Mouse (Mus musculus) activated CD4-positive, CD25-positive, alpha-beta regulatory T cell, adult 4 months (primary cell): ENCODE data around the gene Allc. TPM values are rescaled to one million over a fixed set of nuclear protein-coding genes. Genes with fewer than 3 reads are reported as not detected.

ENCODE experiments used
- ATAC-seq: one replicate; pipeline ENCODE4 v1.8.0; 2017
- polyA plus RNA-seq, 2 experiments: library from polyadenylated mRNA; unstranded; fragments of 100-300 nt; shearing (Covaris generic); gene quantifications; one replicate each; pipeline ENCODE4 v1.2.1; 2017

Allc gene
- not detected for polyA plus RNA-seq

- no peak for ATAC-seq
Observed at GRCm38 (mm10) chr12:28582423-28582822, at the start of gene Allc. Allc (minus strand) TSS chr12:28582523.

- no peak for ATAC-seq
Observed at GRCm38 (mm10) chr12:28628436-28628835, 46.1 kb upstream of the Allc start.

- no peak for ATAC-seq
Observed at GRCm38 (mm10) chr12:28627092-28627491, 44.8 kb upstream of the Allc start.

GRCm38 (mm10) chr12:28625407-28625806 is 43.1 kb upstream of the Allc start:
- no peak for ATAC-seq

- no peak for ATAC-seq
Observed at GRCm38 (mm10) chr12:28624251-28624650, 41.9 kb upstream of the Allc start.

GRCm38 (mm10) chr12:28623195-28623594 is 40.9 kb upstream of the Allc start, which contains the start of gene Colec11:
Colec11 (minus strand) TSS chr12:28623377.
- ATAC-seq: no peak

GRCm38 (mm10) chr12:28622641-28623040 is 40.3 kb upstream of the Allc start:
- no peak for ATAC-seq

- ATAC-seq: no peak
Observed at GRCm38 (mm10) chr12:28622167-28622532, 39.8 kb upstream of the Allc start.

- ATAC-seq: no peak
Observed at GRCm38 (mm10) chr12:28621451-28622166, 39.3 kb upstream of the Allc start.

- no peak for ATAC-seq
Observed at GRCm38 (mm10) chr12:28617297-28617696, 35.0 kb upstream of the Allc start.

- no peak for ATAC-seq
Observed at GRCm38 (mm10) chr12:28614401-28614800, 32.1 kb upstream of the Allc start.

- no peak for ATAC-seq
Observed at GRCm38 (mm10) chr12:28612391-28612790, 30.1 kb upstream of the Allc start.

GRCm38 (mm10) chr12:28607546-28608305 is 25.4 kb upstream of the Allc start:
- ATAC-seq: no peak

- ATAC-seq: no peak
Observed at GRCm38 (mm10) chr12:28603494-28603893, 21.2 kb upstream of the Allc start.

- ATAC-seq: no peak
Observed at GRCm38 (mm10) chr12:28602259-28602658, 19.9 kb upstream of the Allc start.

- no peak for ATAC-seq
Observed at GRCm38 (mm10) chr12:28598526-28598991, 16.2 kb upstream of the Allc start.

GRCm38 (mm10) chr12:28598110-28598509 is 15.8 kb upstream of the Allc start:
- ATAC-seq: no peak

- ATAC-seq: no peak
Observed at GRCm38 (mm10) chr12:28597699-28598098, 15.4 kb upstream of the Allc start.

GRCm38 (mm10) chr12:28596851-28597250 is 14.5 kb upstream of the Allc start:
- no peak for ATAC-seq

GRCm38 (mm10) chr12:28590428-28590827 is 8.1 kb upstream of the Allc start:
- ATAC-seq: no peak

GRCm38 (mm10) chr12:28589090-28589868 is 7.0 kb upstream of the Allc start:
- ATAC-seq: peak; percentile 84

GRCm38 (mm10) chr12:28587949-28588348 is 5.6 kb upstream of the Allc start:
- no peak for ATAC-seq

GRCm38 (mm10) chr12:28584036-28584435 is 1.7 kb upstream of the Allc start:
- no peak for ATAC-seq
